Mouse (Mus musculus) adrenal gland, adult 8-10 months (tissue): ENCODE results near the gene Gm20920. TPM values are rescaled to one million over a fixed set of nuclear protein-coding genes. Genes with fewer than 3 reads are reported as not detected.
"Not testable (repeated sequence)": the region's sequence is repeated elsewhere in the genome, so short reads cannot be mapped to it uniquely, and the experiment has no call there.

Experiments used
- DNase-seq: peaks from one replicate; pipeline ENCODE4 v3.0.0; 2022
- total RNA-seq, 4 experiments: library from RNA; stranded (reverse); gene quantifications; 2 replicates each; pipeline ENCODE4 v1.2.4; 2022

The Gm20920 gene
- total RNA-seq, result not detected

DNA sequence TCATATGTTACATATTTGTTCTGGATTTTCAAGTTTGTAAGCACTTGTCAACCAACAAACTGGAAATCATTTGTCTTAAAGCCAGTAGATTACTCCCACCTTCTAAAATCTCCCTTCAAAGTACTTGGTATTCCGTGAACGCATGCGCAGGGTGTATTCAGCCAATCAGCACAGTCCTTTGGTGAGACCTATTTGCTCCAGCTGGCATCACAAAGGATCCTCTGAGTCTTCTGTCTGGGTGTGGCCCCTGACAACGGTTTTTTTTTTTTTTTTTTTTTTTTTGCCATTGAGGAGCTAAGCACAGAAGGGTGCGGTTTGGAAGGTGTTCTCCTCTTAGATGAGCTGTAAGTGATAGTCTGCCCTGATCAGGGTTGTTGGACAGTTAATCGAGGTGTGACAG, at the start of gene Gm20920:
TSS of gene Gm20920 (plus strand) at position 301 of the 400 bp plus-strand sequence.
- not testable (repeated sequence) for DNase-seq
